Mouse (Mus musculus): ENCODE results near the gene Rbm26.
A peak's percentile ranks its signal among the peaks of the same experiment; 100 is the strongest.

Rbm26 gene

DNA sequence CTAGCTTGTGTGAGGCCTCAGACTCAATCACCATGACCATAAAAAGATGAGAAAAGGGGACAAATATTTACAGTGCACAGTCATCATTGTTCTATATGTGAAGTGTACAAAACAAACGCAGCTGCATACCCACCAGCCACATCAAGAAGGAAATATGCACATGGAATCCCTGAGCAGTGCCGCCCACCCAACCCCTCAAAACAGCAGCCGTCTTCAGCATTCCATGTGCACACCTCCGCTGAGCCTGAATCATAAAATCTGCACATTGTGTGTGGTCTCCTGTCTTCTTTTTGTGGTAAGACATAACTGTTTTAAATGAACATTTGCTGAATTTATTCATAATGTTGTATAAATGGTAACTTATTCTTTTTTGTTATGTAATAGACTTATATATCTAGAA lies 90.1 kb downstream of the Rbm26 start:
- DNase-seq (ENCODE audit: extremely low spot score) = no peak

DNA sequence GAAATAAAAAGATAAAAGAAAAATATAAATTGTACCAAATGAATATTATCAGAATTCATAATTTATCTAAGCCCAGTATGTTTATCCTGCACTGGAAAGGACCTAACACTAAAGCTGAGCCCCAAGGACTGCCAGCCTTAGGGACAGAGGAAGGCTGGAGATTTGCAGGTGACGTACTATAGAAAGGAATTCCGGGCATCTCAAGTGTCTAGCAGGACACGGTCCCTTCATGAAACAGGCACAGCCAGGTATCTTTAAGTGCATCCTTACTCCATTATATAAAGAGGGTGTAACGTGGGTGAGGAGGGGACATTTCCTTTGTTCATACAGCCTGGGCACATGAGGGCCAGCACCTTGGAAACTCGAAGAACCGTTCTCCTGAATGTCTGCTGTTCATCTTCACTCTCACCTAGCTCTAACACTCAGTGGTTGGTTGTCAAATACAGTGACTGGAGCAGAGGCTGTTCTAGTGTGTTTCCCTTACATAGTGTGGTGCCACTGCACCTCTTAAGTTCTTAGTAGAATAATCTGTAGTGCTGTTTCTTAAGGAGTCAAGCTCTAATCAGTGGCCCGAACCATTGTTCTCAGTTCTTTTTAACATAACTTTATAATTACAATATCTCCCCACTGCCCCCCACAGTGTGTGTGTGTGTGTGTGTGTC lies 91.7 kb downstream of the Rbm26 start:
- no peak for DNase-seq (ENCODE audit: extremely low spot score)

DNA sequence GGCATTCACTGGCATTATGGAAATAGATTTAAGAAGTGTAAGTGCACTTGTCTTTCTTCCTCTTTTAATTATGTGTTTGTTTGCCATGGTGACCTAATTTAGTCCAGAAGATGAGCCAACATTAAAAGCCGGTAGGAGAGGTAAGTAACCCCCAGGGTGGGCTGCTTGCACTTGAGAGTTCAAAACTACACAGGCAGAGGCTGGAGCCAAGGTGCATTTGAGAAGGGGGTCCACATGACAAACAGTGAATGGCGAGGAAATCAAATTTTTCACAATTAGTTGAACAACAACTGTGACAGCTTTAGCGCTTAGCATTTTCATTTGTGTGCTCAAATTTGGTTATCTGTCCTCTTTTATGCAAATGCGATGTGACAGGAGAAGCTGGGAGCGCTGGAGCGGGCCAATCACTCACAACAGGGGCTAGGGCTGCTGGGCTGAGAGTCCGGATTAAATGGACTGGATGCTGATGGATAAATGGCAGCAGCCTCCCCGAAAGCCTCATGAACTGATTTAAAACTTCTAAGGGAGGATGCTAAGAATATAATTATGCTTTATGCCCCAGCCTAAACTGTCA lies 92.3 kb downstream of the Rbm26 start:
- DNase-seq (ENCODE audit: extremely low spot score) = no peak

DNA sequence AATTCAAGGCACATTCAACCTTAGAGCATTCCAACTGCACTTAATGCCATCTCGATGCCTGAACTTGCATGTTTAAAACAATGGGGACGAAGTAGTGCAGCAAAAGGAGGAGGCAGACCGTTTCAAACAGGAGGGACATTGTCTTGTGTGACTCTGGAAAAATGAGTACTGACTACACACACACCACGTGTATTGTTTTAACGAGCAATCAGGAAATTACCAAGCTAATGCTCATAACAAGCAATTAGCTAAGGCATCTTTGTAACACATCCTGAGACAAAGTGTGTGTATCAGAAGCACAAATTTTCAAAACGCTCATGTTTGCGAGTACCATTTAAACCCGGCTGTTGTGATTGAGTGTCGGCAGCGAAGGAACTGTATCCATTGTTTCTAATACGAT lies 93.0 kb downstream of the Rbm26 start:
- no peak for DNase-seq (ENCODE audit: extremely low spot score)

DNA sequence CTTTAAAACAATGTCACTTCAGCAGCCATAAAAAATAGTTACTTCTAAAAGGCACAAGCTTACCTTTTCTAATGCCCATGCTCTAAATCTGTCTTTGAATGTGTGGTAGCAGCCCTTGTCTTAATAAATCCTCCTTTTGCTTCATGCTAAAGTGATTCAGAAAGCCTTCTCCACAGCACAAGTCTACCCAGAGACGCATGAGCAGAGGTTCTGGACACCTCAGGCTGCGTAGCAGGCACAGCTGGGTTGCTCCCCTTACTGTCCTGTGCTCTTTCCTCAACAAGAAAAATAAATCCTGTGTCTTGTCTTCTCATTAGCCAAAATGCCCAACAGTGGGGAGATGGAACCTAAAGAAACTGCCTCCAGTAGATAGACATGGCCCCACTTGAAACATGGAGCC lies 102.4 kb downstream of the Rbm26 start:
- DNase-seq (ENCODE audit: extremely low spot score) = no peak

DNA sequence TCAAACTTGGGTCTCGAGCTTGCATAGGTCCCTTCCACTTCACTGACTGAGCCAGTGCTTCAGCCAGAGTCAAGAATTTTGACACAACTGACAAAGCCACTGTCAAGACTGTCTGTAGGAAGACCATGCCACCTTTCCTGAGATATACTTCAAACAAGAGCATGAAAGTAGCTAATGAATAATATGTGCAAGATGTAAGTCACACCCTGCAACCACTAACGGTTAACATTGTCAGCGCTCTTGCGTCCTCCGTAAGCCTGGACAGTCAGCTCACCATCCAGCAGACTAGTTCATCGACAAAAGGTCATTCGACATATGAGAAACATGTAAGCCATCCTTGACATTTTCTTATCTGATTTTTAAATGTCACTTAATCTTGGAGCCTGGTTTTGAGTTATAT lies 102.8 kb downstream of the Rbm26 start:
- no peak for DNase-seq (ENCODE audit: extremely low spot score)

DNA sequence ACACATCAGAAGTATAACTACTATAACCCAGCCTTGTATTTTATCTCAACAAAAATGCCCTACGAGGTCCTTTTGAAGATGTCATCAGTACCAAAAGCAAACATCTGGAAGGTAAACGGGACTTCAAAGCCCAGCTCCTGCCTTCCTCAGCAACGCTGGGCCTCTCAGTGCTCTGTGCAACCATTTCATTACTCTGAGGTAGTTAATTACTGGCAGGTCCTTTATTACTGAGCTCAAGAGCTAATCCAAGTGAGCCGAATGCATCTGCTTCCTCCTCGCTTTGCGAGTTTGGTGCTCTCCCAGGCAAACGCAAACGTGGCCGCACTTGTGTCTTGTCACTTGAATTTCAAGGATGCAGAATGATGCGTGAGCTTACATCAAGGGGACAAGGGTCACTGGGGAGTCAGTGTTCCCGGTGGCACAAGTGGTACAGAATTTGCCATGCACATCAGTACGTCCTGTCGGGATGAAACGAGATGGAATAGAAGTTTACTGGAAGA lies 106.1 kb downstream of the Rbm26 start:
- peak; percentile 14 for DNase-seq (ENCODE audit: extremely low spot score)

DNA sequence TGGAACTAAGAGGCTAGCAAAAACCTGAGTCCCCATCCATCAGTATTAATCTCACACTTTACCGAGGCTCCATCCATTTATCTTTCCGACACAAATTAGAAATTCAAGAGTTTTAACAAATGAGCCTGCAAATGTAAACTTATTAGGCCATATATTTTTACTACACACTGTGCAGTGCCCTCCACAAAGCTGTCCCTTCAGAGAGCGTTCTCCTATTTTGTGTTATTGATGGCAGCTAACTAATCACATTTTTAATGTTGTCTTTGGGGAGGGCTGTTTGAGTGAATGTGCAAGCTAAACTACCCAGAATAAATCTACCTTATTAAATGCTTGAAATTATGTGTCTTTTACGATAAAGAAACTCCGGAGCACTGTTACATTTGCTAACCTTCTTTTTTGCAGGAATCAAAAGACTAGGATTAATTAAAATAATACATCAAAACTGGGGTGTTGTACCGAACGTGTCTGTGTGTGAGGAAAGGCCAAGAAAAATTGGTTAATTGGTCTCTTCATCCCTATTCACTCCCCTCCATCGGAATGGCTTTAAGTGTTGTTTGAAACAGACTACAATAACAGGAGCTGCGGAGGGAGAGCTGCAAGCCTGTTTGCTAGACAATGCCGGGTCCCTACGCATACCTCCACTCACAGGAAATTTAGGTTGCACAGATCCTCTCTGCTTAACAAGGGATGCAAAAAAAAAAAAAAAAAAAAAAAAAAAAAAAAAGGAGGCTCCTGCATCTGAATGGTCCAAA lies 106.7 kb downstream of the Rbm26 start:
- DNase-seq (ENCODE audit: extremely low spot score) = no peak

DNA sequence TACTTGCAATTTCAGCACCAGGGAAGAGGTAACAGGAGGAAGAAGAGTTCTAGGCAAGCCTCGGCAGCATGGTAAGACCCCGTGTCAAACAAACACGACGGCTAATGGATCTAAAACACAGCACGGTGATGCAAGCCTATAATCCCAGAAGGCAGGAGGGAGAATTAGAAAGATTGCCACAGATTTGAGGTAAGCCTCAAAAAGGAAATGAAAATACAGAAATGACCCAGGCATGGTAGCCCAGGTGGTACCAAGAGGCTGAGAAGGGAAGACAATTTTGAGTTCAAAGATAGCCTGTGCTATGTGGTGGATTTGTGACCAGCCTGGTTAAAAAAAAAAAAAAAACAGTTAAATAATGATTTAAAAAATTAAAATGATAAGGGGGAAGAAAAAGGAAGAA lies 109.1 kb downstream of the Rbm26 start:
- no peak for DNase-seq (ENCODE audit: extremely low spot score)

DNA sequence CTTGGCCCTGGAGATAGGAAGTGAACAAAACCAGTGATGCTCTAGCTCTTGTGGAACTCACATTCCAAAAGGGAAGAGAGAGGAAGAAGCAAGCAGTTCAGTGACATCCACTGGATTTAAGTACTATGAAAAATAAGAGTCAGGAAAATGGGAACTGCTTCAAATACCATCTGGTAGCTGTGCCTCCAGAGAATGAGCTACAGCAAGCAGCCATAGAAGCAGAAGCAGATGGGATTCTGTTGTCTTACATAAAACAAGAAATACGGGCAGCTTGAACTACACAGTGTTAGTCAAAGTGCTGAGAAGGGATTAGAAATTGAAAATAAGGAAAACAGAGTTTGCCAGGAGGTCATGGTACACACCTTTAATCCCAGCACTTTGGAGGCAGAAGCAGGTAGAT lies 112.9 kb downstream of the Rbm26 start:
- no peak for DNase-seq (ENCODE audit: extremely low spot score)

DNA sequence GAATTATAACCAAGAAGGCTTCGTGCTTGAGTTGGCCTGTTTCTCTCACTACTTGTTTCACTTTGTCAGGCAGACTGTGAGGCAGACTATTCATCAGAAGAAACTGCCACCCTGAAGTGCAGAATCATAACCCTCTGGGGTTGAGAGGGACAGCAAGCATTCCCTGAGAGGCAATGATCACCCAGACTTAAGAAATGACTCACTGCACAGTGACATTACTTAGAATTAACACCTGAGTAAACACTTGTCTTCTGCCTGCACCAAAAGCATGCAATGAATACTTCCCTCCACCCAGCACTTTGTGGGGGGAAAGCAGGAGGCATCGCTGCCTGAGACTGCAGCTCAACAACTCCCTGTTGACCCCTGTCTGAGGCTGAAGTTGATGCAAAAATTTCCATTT lies 115.9 kb downstream of the Rbm26 start:
- DNase-seq (ENCODE audit: extremely low spot score) = no peak

DNA sequence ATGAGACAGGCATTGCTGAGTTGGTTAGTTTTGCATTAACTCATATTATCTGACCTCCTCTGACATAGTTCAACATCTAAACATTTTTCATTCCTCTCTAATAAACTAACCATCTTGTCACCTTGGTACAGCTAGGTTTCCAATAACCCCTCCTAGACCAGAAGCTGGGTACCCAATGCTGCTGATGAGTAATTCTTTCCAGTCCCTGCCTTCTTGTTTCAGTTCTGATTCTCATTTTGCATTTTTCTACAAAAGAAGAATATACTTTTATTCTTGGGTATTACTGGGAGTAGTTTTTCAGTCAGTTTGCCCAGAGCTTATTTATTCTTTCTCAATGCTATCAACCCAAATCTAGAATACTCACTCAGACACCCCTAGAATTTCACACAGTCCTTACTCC lies 119.2 kb downstream of the Rbm26 start:
- DNase-seq (ENCODE audit: extremely low spot score) = no peak

Data from embryo, embryonic 9.5 days (tissue).